Mouse (Mus musculus): ENCODE measurements at regions not wholly inside any gene's neighbourhood (a gene's known extent, or its start where the extent isn't known, plus 50 kb on each side); places are given as distances from the start of the nearest gene placed in this dataset.
"Not testable (repeated sequence)": the region's sequence is repeated elsewhere in the genome, so short reads cannot be mapped to it uniquely, and the experiment has no call there.

DNA sequence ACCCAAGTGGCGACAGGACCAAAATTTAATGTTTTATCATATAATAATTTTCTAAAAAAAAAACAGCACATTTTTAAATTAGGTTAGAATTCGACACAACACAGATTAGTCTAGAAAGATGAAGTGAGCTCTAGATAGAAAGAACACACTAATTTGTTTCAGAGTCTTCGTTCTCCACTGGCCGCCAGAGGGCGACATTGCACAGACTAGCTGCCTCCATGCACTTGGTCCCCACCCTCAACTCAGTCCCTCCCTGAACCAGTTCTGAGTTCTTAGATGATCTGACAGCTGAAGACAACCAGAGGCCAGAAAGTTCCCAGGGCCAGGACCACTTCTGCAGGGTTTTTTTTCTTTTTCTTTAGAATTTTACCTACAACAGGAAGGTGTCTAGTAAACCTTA, 766.3 kb downstream of the Dad1 start:
- TF ChIP-seq CTCF, EP300 (IDR thresholded peaks at IDR 0.05; ENCODE audit: low read depth): not testable (repeated sequence)

Data from heart, postnatal 0 days (tissue).